21 mouse cellular contexts compared by ENCODE assay signal in the genomic region with DNA sequence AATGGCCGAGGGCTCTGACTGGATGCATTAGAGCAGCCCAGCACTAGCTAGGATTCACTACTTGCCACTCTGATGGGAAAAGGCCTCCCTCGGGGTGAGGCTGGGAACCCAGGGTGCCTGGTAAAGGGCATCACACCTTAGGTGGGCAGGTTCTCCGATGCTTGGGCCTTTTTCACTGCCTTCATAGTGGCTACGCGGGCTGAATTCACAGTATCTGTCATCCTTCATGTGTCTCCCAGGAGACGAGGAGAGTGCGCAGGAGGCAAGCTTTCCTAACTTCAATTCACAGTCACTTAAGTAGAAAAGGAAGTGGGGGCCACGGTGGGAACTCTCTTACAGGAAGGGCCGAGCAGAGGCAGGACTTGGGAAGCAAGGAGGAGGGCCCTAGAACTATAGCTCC. TPM values are rescaled to one million over a fixed set of nuclear protein-coding genes. Genes with fewer than 3 reads are reported as not detected.
A peak's percentile ranks its signal among the peaks of the same experiment; 100 is the strongest.
DNase-seq lines count a peak whose midpoint lies in the region; ATAC-seq and TF ChIP-seq lines count a peak whose summit lies in the region.
"Had no signal": no experiment of that assay in that cellular context is flagged by ENCODE, and none has a peak within 500 bp of the region (broad histone marks: within the 10 kb centered on the region; RNA-seq: fewer than 3 reads in every experiment).

No protein-coding gene starts in this region.

- H3K9me3 ChIP-seq in heart, embryonic 10.5 days, result no peaks in the 10 kb centered on the region
- no peaks in the 10 kb centered on the region for H3K9me3 ChIP-seq in heart, embryonic 11.5 days (replicated peaks; ENCODE audit: control insufficient read depth, low read length)
- H3K9me3 ChIP-seq in lung, embryonic 14.5 days (ENCODE audit: low read depth, low read length), result no peaks in the 10 kb centered on the region
- H3K9me3 ChIP-seq in E14TG2a.4 (ENCODE audit: low read length), result 0 out of 2 replicates have a peak, but pooled peaks cover 6% of the 10 kb centered on the region
- H3K9me3 ChIP-seq: midbrain, embryonic 12.5 days had no signal

- peak; percentile 11 for DNase-seq in adrenal gland, postnatal 14 days
- no peak for DNase-seq in adrenal gland, postnatal 25 days
- peak; percentile 74 for DNase-seq in heart, embryonic 10.5 days (ENCODE audit: low spot score)
- DNase-seq in lung, embryonic 14.5 days, result peak; percentile 42
- DNase-seq in lung, postnatal 14 days, result no peak
- DNase-seq in cerebellum, adult 2 months, result no peak
- DNase-seq: cerebellum, adult 11-12 months; cerebellum, postnatal 36 days; gastrocnemius, postnatal 10 days; retina, postnatal 1 day; right cerebral cortex, postnatal 4 days; thymus, adult 2 months had no signal

- 68% methylated on average over 9 of the region's 9 CpGs for WGBS in heart, embryonic 10.5 days
- WGBS in heart, embryonic 11.5 days (ENCODE audit: insufficient replicate concordance), result 63% methylated on average over 9 of the region's 9 CpGs
- 49% methylated on average over 9 of the region's 9 CpGs for WGBS in lung, embryonic 14.5 days
- WGBS in cerebellum, adult 2 months, result 71% methylated on average over 9 of the region's 9 CpGs

- peaks cover 30% of the 10 kb centered on the region for H3K36me3 ChIP-seq in heart, embryonic 10.5 days
- 0 out of 2 replicates have a peak, but pooled peaks cover 2% of the 10 kb centered on the region for H3K36me3 ChIP-seq in heart, embryonic 11.5 days (ENCODE audit: control insufficient read depth, insufficient read depth, low read length)
- peaks cover 20% of the 10 kb centered on the region; the same call in 1 of the 2 replicates for H3K36me3 ChIP-seq in lung, embryonic 14.5 days (ENCODE audit: insufficient read depth)
- peaks cover 6% of the 10 kb centered on the region; the same call in 1 of the 2 replicates for H3K36me3 ChIP-seq in E14TG2a.4 (ENCODE audit: insufficient read depth, low read length)

- no peak for ATAC-seq in heart, embryonic 11.5 days (replicated peaks; ENCODE audit: insufficient number of reproducible peaks, low FRiP score, low TSS enrichment)
- ATAC-seq in lung, embryonic 14.5 days (ENCODE audit: insufficient read depth), result no peak
- ATAC-seq: CD4-positive, CD25-positive, alpha-beta regulatory T cell, adult 4 months had no signal

- H3K4me3 ChIP-seq in heart, embryonic 10.5 days, result no peak overlapping the region
- no peak overlapping the region for H3K4me3 ChIP-seq in heart, embryonic 11.5 days (ENCODE audit: low read depth, low read length)
- H3K4me3 ChIP-seq in lung, embryonic 14.5 days (ENCODE audit: low read depth, low read length), result no peak overlapping the region
- peak overlapping the region; percentile 41; the same call in 1 of the 2 replicates for H3K4me3 ChIP-seq in E14TG2a.4 (replicated peaks; ENCODE audit: low read length)
- H3K4me3 ChIP-seq in cerebellum, adult 2 months (replicated peaks; ENCODE audit: insufficient read depth, low read depth, low read length), result no peak overlapping the region
- H3K4me3 ChIP-seq: erythroblast, embryonic 14.5 days; left cerebral cortex, adult 2 months; midbrain, embryonic 12.5 days had no signal

- no peak for TF ChIP-seq POLR2A in cerebellum, adult 2 months (IDR thresholded peaks at IDR 0.05; ENCODE audit: borderline replicate concordance, insufficient read depth, low read length)

- H3K4me1 ChIP-seq in heart, embryonic 10.5 days, result peaks cover 37% of the 10 kb centered on the region
- peaks cover 13% of the 10 kb centered on the region for H3K4me1 ChIP-seq in heart, embryonic 11.5 days (ENCODE audit: control insufficient read depth, insufficient read depth, low read length)
- H3K4me1 ChIP-seq in lung, embryonic 14.5 days (ENCODE audit: insufficient read depth), result peaks cover 5% of the 10 kb centered on the region; the same call in 1 of the 2 replicates
- peaks cover 81% of the 10 kb centered on the region for H3K4me1 ChIP-seq in E14TG2a.4 (replicated peaks; ENCODE audit: low read depth, low read length)
- H3K4me1 ChIP-seq in cerebellum, adult 2 months (ENCODE audit: control insufficient read depth, insufficient read depth, low read length), result no peaks in the 10 kb centered on the region; the same call in 1 of the 2 replicates

- H3K4me2 ChIP-seq in heart, embryonic 11.5 days, result no peak overlapping the region
- no peak overlapping the region for H3K4me2 ChIP-seq in lung, embryonic 14.5 days
- H3K4me2 ChIP-seq: midbrain, embryonic 12.5 days had no signal

- no peak overlapping the region for H3K27ac ChIP-seq in heart, embryonic 10.5 days
- no peak overlapping the region for H3K27ac ChIP-seq in heart, embryonic 11.5 days (ENCODE audit: low read depth, low read length)
- no peak overlapping the region for H3K27ac ChIP-seq in lung, embryonic 14.5 days (ENCODE audit: low read depth)
- H3K27ac ChIP-seq in cerebellum, adult 2 months (ENCODE audit: insufficient read depth, low read length), result no peak overlapping the region
- H3K27ac ChIP-seq: kidney, postnatal 0 days; left cerebral cortex, adult 2 months; liver, embryonic 14.5 days; macrophage; midbrain, embryonic 12.5 days had no signal

- no peak overlapping the region for H3K9ac ChIP-seq in heart, embryonic 11.5 days (ENCODE audit: low read depth, low read length)
- H3K9ac ChIP-seq in lung, embryonic 14.5 days, result no peak overlapping the region
- H3K9ac ChIP-seq: liver, embryonic 14.5 days; midbrain, embryonic 12.5 days had no signal

- no peaks in the 10 kb centered on the region for H3K27me3 ChIP-seq in heart, embryonic 10.5 days (ENCODE audit: insufficient read depth, poor library complexity, severe bottlenecking)
- H3K27me3 ChIP-seq in heart, embryonic 11.5 days (ENCODE audit: control insufficient read depth, insufficient read depth, low read length), result no peaks in the 10 kb centered on the region
- H3K27me3 ChIP-seq in lung, embryonic 14.5 days (ENCODE audit: insufficient read depth, low read length), result no peaks in the 10 kb centered on the region
- no peaks in the 10 kb centered on the region for H3K27me3 ChIP-seq in E14TG2a.4 (ENCODE audit: insufficient read depth, low read length)
- H3K27me3 ChIP-seq in cerebellum, adult 2 months (ENCODE audit: control insufficient read depth, insufficient read depth, low read length), result no peaks in the 10 kb centered on the region
- H3K27me3 ChIP-seq: midbrain, embryonic 12.5 days had no signal

- no peak for TF ChIP-seq CTCF in lung, embryonic 14.5 days (IDR thresholded peaks at IDR 0.05; ENCODE audit: low read depth)
- no peak for TF ChIP-seq CTCF in E14TG2a.4 (conservative IDR thresholded peaks at IDR 0.05; ENCODE audit: low read length)
- TF ChIP-seq CTCF in cerebellum, adult 2 months (IDR thresholded peaks at IDR 0.05; ENCODE audit: borderline replicate concordance, insufficient read depth, low read depth, low read length), result no peak

RNA-seq across cellular contexts. Expression of gene Lgals9, which starts 29.1 kb away (rescaled TPM):
- total RNA-seq in adrenal gland, postnatal 14 days (2021), result 39.8 and 79.2 TPM in 2 replicates
- 18.5 and 21.8 TPM in 2 replicates for total RNA-seq in adrenal gland, postnatal 25 days (2021)
- polyA plus RNA-seq in heart, embryonic 10.5 days (2016; fragmentation: Nextera tagmentation; extraction: Ambion mirVana), result 11.6 and 29.8 TPM in 2 replicates
- 41.9 and 44.6 TPM in 2 replicates for polyA plus RNA-seq in heart, embryonic 11.5 days (2014; fragmentation: Nextera tagmentation; extraction: Ambion mirVana)
- 23.9 and 25.7 TPM in 2 replicates for polyA plus RNA-seq in lung, embryonic 14.5 days (2014; fragmentation: Nextera tagmentation; extraction: Ambion mirVana)
- 8.7 and 9.2 TPM in 2 replicates for polyA plus RNA-seq in cerebellum, adult 2 months (2012; rRNA removed)

Comparison
In these comparisons a context has a peak if more than half of its experiments do, and no peak if none do; other contexts are left out.
1. DNase-seq: peak in adrenal gland, postnatal 14 days (single experiment), heart, embryonic 10.5 days (single experiment) and lung, embryonic 14.5 days (single experiment); none in adrenal gland, postnatal 25 days (single experiment), lung, postnatal 14 days (single experiment) and cerebellum, adult 2 months (0 of 2).